Mouse (Mus musculus) layer of hippocampus, adult 8-10 months (tissue): Measurements from ENCODE around the gene Rag2. TPM values are rescaled to one million over a fixed set of nuclear protein-coding genes. Genes with fewer than 3 reads are reported as not detected.

ENCODE experiments used
- DNase-seq, 2 experiments: peaks; one replicate each; pipeline ENCODE4 v3.0.0; 2022; ENCODE audit warnings: low spot score in 2 of 2
- total RNA-seq, 4 experiments: library from RNA; stranded (reverse); gene quantifications; 2 replicates each; pipeline ENCODE4 v1.2.4; 2022

Rag2 gene
- total RNA-seq: not detected

DNA sequence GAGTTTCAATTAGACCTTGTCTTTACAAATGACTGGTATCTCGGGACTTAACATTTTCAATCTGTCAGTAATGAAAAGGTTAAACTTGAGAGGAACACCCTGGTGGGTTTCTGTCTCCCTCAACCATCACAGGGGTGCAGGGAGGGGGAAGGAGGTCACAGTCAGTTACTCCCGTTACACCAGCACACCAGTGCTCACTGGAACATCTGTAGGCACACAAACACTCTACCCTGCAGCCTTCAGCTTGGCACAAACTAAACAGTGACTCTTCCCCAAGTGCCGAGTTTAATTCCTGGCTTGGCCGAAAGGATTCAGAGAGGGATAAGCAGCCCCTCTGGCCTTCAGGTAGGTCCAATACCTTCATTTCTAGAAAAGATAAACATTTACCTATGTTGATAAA, at the start of gene Rag2:
Gene Rag2, plus strand, starts transcription at position 193 of the 400 bp plus-strand sequence.
- DNase-seq: no peak

GRCm38 (mm10) chr2:101577243-101577642, 47.3 kb upstream of the Rag2 start:
- DNase-seq: no peak

GRCm38 (mm10) chr2:101580027-101580426, 44.5 kb upstream of the Rag2 start:
- no peak for DNase-seq

GRCm38 (mm10) chr2:101580428-101580827, 44.1 kb upstream of the Rag2 start:
- no peak for DNase-seq

- DNase-seq: no peak
These were observed 43.5 kb upstream of the Rag2 start for GRCm38 (mm10) chr2:101580977-101581376.

GRCm38 (mm10) chr2:101581418-101581817, 43.1 kb upstream of the Rag2 start:
- DNase-seq: no peak

DNA sequence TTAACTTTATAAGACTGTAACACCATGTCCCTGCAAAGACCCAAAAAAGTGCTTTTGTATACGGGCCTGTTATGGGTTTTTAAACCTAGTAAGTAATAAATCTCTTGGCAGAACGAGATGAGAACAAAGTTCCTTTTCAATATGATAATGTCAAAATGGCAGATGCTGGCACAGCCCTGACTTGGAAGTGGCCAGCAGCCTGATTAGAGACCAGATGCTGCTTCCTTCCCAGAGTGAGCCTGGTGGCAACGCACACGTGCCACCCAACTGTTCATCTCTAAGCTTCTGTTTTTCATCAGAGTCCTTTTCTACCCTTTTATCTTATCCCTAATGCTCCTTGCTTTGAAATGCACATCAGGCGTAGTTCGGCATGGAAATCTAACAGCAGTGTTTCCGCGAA, 33.2 kb upstream of the Rag2 start:
- DNase-seq: no peak

- no peak for DNase-seq
These were observed 32.3 kb upstream of the Rag2 start for GRCm38 (mm10) chr2:101592023-101592841.

- no peak for DNase-seq
These were observed 31.6 kb upstream of the Rag2 start for GRCm38 (mm10) chr2:101592886-101593285.

DNA sequence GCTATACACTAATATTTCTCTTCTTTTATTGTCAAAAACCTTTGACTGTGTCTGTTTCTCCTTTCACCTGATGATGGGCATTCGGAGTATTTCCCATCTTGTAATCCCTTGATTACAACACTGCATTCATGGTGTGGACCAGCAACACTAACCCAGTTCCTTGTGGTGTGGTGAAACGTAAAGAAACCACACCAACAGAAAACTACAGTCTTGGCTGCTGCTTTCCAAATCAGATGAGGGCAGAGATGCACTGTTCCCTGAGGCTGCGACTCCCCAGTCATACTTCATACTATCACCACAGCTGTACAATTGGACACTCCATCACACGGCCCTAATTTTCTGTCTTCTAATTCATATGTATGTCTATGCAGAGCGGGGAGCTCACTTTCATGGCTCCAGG, 29.8 kb upstream of the Rag2 start:
- DNase-seq: no peak

DNA sequence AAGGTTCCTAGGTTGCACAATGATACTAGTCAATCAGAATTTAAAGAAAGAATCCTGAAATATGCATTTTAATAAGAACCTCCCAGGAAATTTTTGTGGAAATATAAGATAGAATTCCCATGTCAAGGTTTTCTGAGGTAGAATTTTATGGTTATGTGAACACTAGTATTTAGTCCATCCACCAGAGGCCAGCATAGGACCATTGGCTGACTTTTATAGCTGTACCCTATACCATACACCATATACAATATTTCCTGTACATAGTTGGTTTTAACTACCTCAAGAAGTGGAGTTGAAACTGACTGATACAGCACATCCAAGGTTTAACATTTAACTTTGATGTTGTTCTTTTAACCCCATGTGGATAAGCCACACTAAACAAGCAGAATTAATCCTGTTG, 27.3 kb upstream of the Rag2 start:
- DNase-seq: no peak

GRCm38 (mm10) chr2:101598190-101599181, 26.0 kb upstream of the Rag2 start:
- no peak for DNase-seq

DNA sequence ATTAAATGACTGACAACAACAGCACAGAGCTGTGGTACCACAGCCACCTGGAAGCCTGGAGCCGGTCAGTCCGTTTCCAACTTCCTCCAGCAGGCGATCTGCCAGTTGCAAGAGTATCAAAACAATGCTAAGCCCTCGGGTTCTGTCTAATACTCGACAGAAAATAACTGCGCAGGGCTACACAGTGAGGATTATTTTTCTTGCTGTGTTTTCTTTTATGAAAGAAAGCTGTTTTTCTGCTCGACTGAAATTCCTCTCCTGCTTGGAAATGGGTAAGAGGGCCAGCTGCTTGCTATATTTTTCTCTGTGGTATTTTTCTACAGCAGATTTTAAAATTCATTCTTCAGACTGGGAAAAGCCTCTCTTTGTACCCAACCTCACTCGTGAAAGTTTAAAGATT, 23.8 kb upstream of the Rag2 start:
- peak; percentile 32 to 35 for DNase-seq

- no peak for DNase-seq
These were observed 21.4 kb upstream of the Rag2 start for GRCm38 (mm10) chr2:101603099-101603498.

GRCm38 (mm10) chr2:101608232-101608894, 16.2 kb upstream of the Rag2 start:
- no peak for DNase-seq

DNA sequence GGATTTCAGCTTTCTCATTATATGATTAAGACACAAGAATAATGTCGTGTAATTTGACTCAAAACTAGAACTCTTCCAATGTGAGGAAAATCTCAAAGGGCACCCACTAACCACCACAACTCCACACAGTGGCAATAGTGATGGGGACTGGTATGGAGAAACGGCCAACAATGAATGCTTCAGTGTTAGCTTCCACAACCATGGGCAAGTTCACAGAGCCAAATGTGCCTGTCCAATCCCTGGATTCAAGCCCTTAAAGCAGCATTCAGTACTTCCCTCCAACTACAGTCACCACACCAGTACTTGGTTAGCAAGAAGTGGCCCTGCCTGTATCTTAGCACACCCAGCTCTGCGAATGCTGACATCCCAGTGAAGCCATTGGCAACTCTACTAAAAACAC, 13.7 kb upstream of the Rag2 start:
- no peak for DNase-seq

DNA sequence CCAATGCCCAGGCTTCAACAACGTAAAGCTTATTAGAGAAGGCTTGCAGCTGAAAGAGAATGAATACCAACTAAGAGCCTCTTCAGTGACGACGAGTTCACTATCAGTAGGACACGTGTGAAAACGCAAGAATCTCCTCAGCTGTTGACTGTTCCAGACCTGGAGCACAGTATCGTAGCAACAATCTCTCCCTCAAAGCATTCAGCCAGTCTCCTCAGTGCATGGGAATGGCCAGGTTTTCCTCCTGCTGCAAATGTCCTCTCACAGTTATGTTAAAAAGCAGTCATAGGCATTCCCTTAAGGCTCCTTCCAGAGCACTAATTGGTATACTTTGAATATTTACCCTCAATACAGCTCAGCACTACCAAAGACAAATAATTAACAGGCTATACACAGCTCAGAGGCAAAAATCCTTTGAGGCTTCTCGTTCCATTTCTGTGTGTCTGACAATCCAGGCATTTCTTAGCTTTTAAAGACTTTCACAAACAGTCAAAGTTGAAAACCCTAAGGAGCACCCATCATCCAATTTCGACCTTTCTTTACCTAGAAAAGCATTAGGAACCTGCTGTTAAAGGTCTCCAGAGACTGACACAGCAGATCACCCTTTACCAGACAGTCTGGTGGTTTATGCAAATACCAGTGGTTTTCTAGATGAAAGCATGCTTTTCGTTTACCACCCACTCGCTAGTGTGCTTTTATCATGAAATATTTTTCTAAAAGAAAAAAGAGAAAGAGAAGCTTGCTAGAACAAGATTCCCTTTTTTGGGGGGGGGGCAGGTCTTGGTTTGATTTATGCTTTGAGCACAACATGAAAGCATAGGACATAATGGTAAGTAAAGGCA, 8.8 kb upstream of the Rag2 start:
- DNase-seq: no peak

- DNase-seq: no peak
These were observed 6.1 kb upstream of the Rag2 start for GRCm38 (mm10) chr2:101618373-101618772.

- no peak for DNase-seq
These were observed 3.6 kb upstream of the Rag2 start for GRCm38 (mm10) chr2:101620899-101621298.

DNA sequence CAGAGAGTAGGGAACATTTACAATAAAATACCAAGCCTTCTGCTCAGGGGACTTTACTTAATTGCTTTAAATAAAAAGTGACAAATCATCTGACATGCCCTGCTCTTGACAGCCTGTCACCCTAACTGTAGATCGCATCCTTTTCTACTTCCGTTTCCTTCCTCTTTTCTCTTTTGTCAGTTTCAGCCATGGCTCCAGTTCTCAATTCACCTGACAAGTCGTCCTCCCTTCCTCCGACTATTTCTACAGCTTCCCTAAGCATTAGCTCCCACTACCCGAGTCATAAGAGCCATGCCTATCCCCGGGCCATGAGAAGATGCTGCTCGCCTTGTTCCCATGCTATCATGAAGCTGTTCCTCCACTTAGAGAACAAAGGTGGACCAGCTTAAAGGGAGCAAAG, 2.9 kb upstream of the Rag2 start:
- DNase-seq: no peak

- DNase-seq: no peak
These were observed 1.5 kb upstream of the Rag2 start for GRCm38 (mm10) chr2:101623042-101623441.
